Mouse (Mus musculus): ENCODE measurements around the gene Cyp4v3. TPM values are rescaled to one million over a fixed set of nuclear protein-coding genes. Genes with fewer than 3 reads are reported as not detected.

Gene Cyp4v3
- polyA plus RNA-seq, 1 experiment from 2014 or later = 1.5 TPM

DNA sequence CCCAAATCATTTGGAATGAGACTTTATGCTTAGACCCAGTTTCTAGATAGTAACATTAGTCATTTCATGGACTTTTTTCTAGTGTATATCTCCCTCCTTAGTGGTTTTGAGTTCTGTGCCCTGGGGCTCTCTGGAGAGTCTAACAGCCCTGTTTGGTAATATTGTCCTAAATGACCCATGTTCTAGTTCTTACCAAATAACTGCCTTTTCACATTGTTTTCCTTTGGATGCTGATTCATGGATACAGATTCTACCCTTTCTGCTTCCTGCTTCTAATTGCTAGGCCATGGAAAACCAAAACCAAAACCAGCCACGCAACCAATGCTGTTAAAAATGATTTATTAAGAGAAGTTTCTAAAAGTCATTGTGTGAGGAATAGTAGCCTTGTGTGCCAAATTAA is 27.5 kb downstream of the Cyp4v3 start:
- WGBS = 71% methylated on average over 1 of the region's 1 CpGs
- H3K4me2 ChIP-seq = no peak overlapping the region
- H3K4me1 ChIP-seq (replicated peaks) = no peaks in the 10 kb centered on the region

GRCm38 (mm10) chr8:45304354-45304753 is 28.7 kb downstream of the Cyp4v3 start:
- no peak overlapping the region for H3K9ac ChIP-seq
- 96% methylated on average over 3 of the region's 3 CpGs for WGBS
- no peaks in the 10 kb centered on the region for H3K36me3 ChIP-seq
- H3K4me2 ChIP-seq = no peak overlapping the region
- no peak for ATAC-seq (ENCODE audit: low FRiP score, low read depth)
- H3K9me3 ChIP-seq = no peaks in the 10 kb centered on the region
- no peaks in the 10 kb centered on the region for H3K27me3 ChIP-seq
- no peak overlapping the region for H3K4me3 ChIP-seq
- no peak overlapping the region for H3K27ac ChIP-seq (replicated peaks)
- no peaks in the 10 kb centered on the region for H3K4me1 ChIP-seq (replicated peaks)

More for the DNA sequence above, 27.5 kb downstream of the Cyp4v3 start:
- H3K27me3 ChIP-seq = no peaks in the 10 kb centered on the region
- no peak for ATAC-seq (ENCODE audit: low FRiP score, low read depth)
- H3K27ac ChIP-seq (replicated peaks) = no peak overlapping the region
- H3K9me3 ChIP-seq = no peaks in the 10 kb centered on the region
- H3K4me3 ChIP-seq = no peak overlapping the region
- H3K36me3 ChIP-seq = no peaks in the 10 kb centered on the region
- H3K9ac ChIP-seq = no peak overlapping the region

GRCm38 (mm10) chr8:45302390-45302789 is 30.6 kb downstream of the Cyp4v3 start:
- no peak overlapping the region for H3K4me3 ChIP-seq
- H3K9ac ChIP-seq = no peak overlapping the region
- H3K9me3 ChIP-seq = no peaks in the 10 kb centered on the region
- H3K27ac ChIP-seq (replicated peaks) = no peak overlapping the region
- no peak overlapping the region for H3K4me2 ChIP-seq
- ATAC-seq (ENCODE audit: low FRiP score, low read depth) = 0 out of 2 replicates have a peak, but pooled peaks have one; percentile 27
- WGBS = 63% methylated on average over 8 of the region's 8 CpGs
- no peaks in the 10 kb centered on the region for H3K36me3 ChIP-seq
- no peaks in the 10 kb centered on the region for H3K27me3 ChIP-seq
- no peaks in the 10 kb centered on the region for H3K4me1 ChIP-seq (replicated peaks)

DNA sequence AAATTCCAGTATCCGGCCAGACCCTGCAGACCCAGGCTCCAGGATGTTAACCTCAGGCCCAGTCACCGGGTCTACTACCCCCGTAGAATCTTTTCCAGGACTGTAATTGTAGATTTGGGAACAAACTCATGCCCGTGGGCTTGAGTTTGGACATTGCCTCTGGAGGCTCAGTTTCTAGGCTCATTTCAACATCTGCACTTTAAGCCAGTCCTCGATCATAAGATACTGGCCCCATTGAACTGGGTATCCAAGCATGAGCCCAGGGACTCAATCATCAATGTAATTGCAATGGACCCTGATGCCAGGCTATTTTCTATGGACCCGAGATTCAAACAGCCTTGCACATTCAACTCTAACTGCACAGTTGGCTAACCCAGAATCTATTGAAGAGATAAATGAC is 37.7 kb downstream of the Cyp4v3 start:
- Histone ChIP-seq H3K27ac (replicated peaks) (no peak overlapping the region), H3K4me2 (no peak overlapping the region), H3K4me1 (replicated peaks) (no peaks in the 10 kb centered on the region), H3K4me3 (no peak overlapping the region), H3K36me3 (no peaks in the 10 kb centered on the region), H3K9me3 (no peaks in the 10 kb centered on the region), H3K27me3 (no peaks in the 10 kb centered on the region), H3K9ac (no peak overlapping the region)
- WGBS = 90% methylated on average over 6 of the region's 6 CpGs
- no peak for ATAC-seq (ENCODE audit: low FRiP score, low read depth)

DNA sequence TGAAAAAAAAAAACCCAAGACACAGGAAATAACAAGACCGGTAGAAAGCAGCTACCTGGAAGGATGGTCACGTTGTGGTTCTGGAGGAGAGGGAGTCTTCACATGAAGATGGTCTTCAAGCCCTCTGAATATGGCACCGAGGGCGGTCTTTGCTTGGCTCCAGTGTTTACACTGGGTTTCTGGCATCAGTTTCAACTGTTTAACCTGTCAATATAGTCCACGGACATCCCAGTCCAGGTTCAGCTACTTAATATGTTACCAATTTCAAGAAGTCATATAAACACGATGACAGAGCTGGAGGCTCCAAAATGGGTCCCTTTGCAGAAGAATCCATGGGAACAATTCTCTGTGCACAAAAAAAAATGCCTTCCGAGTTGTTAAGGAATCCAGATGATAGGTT is 38.3 kb downstream of the Cyp4v3 start, which contains the start of gene Klkb1:
TSS of gene Klkb1 (minus strand) at position 173 of the 400 bp plus-strand sequence.
- Histone ChIP-seq H3K4me2 (no peak within 1 kb of the TSS), H3K27me3 (no peaks in the 10 kb centered on the region), H3K9me3 (no peaks in the 10 kb centered on the region), H3K4me3 (no peak within 1 kb of the TSS), H3K27ac (replicated peaks) (no peak within 1 kb of the TSS), H3K9ac (no peak within 1 kb of the TSS), H3K36me3 (no peaks in the 10 kb centered on the region), H3K4me1 (replicated peaks) (no peaks in the 10 kb centered on the region)
- WGBS = 96% methylated on average over 7 of the region's 7 CpGs
- no peak for ATAC-seq (ENCODE audit: low FRiP score, low read depth)

DNA sequence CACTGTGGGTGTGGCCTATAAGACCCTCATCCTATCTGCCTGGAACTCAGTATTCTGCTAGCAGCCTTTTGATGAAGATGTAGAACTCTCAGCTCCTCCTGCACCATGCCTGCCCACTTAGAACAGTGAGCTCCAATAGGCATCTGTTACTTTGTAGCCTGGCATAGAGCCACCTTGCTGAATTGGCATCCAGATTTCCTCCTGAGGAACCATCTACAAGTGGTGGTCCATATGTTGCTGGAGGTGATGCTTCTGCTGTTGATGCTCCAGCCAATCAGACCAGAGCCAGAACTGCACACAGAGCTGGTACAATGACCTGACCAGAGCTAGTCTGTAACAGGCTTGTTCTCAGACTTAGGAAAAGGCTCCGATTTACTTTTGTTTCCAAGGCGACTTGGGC is 41.2 kb downstream of the Cyp4v3 start:
- no peaks in the 10 kb centered on the region for H3K27me3 ChIP-seq
- 86% methylated on average over 2 of the region's 2 CpGs for WGBS
- ATAC-seq (ENCODE audit: low FRiP score, low read depth) = no peak

DNA sequence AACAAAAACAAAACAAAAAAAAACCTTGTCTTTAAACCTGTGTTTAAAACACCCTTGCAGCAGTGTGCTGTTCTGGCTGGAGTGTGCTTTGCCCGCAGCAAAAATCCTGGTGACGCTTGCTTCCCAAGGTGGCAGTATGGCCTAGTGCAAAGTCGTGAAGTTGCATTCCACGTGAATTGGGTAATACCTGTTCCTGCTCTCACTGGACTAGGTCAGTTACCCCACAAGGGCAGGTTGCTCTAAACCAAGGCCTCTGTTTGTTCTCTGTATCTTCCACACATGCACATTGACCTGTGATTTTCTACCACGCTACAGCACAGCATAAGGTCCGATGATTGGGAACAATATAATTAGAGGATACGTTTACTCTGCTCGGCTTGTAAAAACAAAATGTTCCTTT is 51.4 kb downstream of the Cyp4v3 start:
- ATAC-seq (ENCODE audit: low FRiP score, low read depth) = no peak
- Histone ChIP-seq H3K36me3 (no peaks in the 10 kb centered on the region), H3K27me3 (no peaks in the 10 kb centered on the region), H3K27ac (replicated peaks) (no peak overlapping the region), H3K9me3 (no peaks in the 10 kb centered on the region), H3K4me3 (no peak overlapping the region), H3K4me1 (replicated peaks) (no peaks in the 10 kb centered on the region), H3K4me2 (no peak overlapping the region), H3K9ac (no peak overlapping the region)
- 82% methylated on average over 8 of the region's 8 CpGs for WGBS

More for the DNA sequence above, 41.2 kb downstream of the Cyp4v3 start:
- no peaks in the 10 kb centered on the region for H3K4me1 ChIP-seq (replicated peaks)
- no peaks in the 10 kb centered on the region for H3K9me3 ChIP-seq
- H3K36me3 ChIP-seq = no peaks in the 10 kb centered on the region
- H3K4me2 ChIP-seq = no peak overlapping the region
- H3K27ac ChIP-seq (replicated peaks) = no peak overlapping the region
- no peak overlapping the region for H3K9ac ChIP-seq
- H3K4me3 ChIP-seq = no peak overlapping the region

- Histone ChIP-seq H3K36me3 (no peaks in the 10 kb centered on the region), H3K9ac (no peak overlapping the region), H3K27ac (replicated peaks) (no peak overlapping the region), H3K27me3 (no peaks in the 10 kb centered on the region), H3K4me3 (no peak overlapping the region), H3K9me3 (no peaks in the 10 kb centered on the region), H3K4me2 (no peak overlapping the region), H3K4me1 (replicated peaks) (no peaks in the 10 kb centered on the region)
- ATAC-seq (ENCODE audit: low FRiP score, low read depth) = no peak
- WGBS = 82% methylated on average over 3 of the region's 3 CpGs
Observed at GRCm38 (mm10) chr8:45277453-45277852, 55.6 kb downstream of the Cyp4v3 start.

- H3K4me2 ChIP-seq = no peak overlapping the region
- no peak for ATAC-seq (ENCODE audit: low FRiP score, low read depth)
- no peaks in the 10 kb centered on the region for H3K36me3 ChIP-seq
- no peak overlapping the region for H3K9ac ChIP-seq
- H3K27me3 ChIP-seq = no peaks in the 10 kb centered on the region
- no peaks in the 10 kb centered on the region for H3K4me1 ChIP-seq (replicated peaks)
- no peaks in the 10 kb centered on the region for H3K9me3 ChIP-seq
- no peak overlapping the region for H3K4me3 ChIP-seq
- no peak overlapping the region for H3K27ac ChIP-seq (replicated peaks)
- 72% methylated on average over 4 of the region's 4 CpGs for WGBS
Observed at GRCm38 (mm10) chr8:45274317-45274716, 58.7 kb downstream of the Cyp4v3 start.

DNA sequence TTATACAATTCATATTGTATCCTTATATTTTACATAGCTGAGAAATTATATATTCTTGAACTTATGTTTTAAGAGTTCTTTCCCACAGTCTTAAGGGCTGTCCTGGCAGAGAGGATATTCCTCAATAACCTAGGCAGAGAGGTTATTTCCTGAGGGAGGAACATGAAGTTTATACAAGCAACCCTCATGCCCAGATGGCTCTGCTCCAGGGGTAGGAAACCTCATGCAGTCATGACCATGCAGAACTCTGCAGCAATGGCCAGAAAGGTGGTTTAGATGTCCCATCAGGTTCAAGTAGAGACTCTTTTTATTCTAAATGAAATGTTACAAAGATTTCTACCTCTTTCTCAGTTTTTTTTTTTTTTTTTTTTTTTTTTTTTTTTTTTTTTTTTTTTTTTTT is 64.0 kb downstream of the Cyp4v3 start:
- Histone ChIP-seq H3K9me3 (no peaks in the 10 kb centered on the region), H3K27ac (replicated peaks) (no peak overlapping the region), H3K27me3 (no peaks in the 10 kb centered on the region), H3K4me2 (no peak overlapping the region), H3K9ac (no peak overlapping the region), H3K36me3 (no peaks in the 10 kb centered on the region), H3K4me3 (no peak overlapping the region), H3K4me1 (replicated peaks) (no peaks in the 10 kb centered on the region)
- ATAC-seq (ENCODE audit: low FRiP score, low read depth) = no peak

DNA sequence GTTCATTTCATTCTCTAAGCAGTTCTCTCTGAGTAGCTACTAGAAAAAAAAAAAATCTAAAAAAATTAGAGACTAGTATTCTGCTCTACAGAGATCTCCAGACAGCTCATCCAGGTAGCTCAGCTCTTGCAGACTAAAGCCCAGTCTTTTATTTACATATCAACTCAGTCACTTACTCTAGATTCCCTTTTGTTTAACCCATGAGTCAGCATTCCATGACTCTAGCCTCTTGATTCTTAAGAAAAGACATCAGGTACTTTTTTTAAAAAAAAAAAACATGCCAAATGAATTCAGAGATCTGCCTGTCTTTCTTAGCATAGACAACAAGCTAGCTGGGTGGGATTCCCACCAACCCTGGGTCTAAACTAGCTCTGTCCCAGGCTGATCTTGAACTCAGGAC is 64.5 kb downstream of the Cyp4v3 start:
- H3K4me2 ChIP-seq = no peak overlapping the region
- no peaks in the 10 kb centered on the region for H3K27me3 ChIP-seq
- H3K9me3 ChIP-seq = no peaks in the 10 kb centered on the region
- H3K36me3 ChIP-seq = no peaks in the 10 kb centered on the region
- no peaks in the 10 kb centered on the region for H3K4me1 ChIP-seq (replicated peaks)
- no peak overlapping the region for H3K9ac ChIP-seq
- no peak overlapping the region for H3K4me3 ChIP-seq
- ATAC-seq (ENCODE audit: low FRiP score, low read depth) = no peak
- no peak overlapping the region for H3K27ac ChIP-seq (replicated peaks)

DNA sequence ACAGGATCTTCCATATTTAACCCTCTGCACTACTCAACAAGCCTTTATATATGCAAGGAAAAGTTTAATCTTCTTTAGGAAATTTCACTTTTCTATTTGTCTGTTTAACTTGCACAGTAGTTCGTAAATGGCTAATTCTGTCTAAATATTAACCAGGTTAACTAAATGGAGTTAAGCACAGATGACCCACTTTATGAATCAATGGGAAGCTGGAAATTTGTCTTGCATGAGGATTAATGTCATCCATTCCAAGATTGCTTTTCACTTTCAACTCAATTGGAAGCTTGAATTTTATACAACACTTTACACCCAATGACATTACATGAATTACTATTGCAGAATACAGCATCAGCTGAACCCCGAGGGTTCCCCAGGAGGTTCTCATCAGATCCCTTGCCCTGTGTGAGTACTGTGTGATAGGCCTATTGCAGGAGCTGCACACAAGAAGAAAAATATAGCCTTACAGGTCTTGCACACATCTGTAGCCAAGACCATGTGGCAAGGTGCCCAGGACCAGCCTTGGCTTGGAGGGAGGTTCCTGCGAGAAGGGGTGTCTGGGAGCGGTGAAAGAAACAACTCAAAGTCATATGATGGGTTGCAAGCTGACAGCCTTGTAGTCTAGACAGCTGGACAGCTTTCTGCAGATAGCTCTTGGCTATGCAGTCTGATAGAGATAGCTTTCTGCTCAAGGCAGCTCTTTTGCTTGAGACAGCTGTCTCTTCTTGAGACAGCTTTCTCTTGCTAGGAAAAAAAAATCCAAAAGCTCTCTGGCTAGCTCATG is 65.2 kb downstream of the Cyp4v3 start:
- Histone ChIP-seq H3K27ac (replicated peaks) (no peak overlapping the region), H3K4me3 (no peak overlapping the region), H3K27me3 (no peaks in the 10 kb centered on the region), H3K9ac (no peak overlapping the region), H3K9me3 (no peaks in the 10 kb centered on the region), H3K4me1 (replicated peaks) (no peaks in the 10 kb centered on the region), H3K4me2 (no peak overlapping the region), H3K36me3 (no peaks in the 10 kb centered on the region)
- 84% methylated on average over 4 of the region's 4 CpGs for WGBS
- no peak for ATAC-seq (ENCODE audit: low FRiP score, low read depth)

- WGBS = 58% methylated on average over 8 of the region's 8 CpGs
- no peaks in the 10 kb centered on the region for H3K9me3 ChIP-seq
- no peak overlapping the region for H3K4me2 ChIP-seq
Observed at GRCm38 (mm10) chr8:45266993-45267392, 66.0 kb downstream of the Cyp4v3 start.

More at GRCm38 (mm10) chr8:45266993-45267392, 66.0 kb downstream of the Cyp4v3 start:
- Histone ChIP-seq H3K9ac (no peak overlapping the region), H3K27ac (replicated peaks) (no peak overlapping the region), H3K4me3 (no peak overlapping the region), H3K36me3 (no peaks in the 10 kb centered on the region), H3K4me1 (replicated peaks) (no peaks in the 10 kb centered on the region), H3K27me3 (no peaks in the 10 kb centered on the region)
- ATAC-seq (ENCODE audit: low FRiP score, low read depth) = no peak
